Mouse (Mus musculus) midbrain, embryonic 10.5 days (tissue): ENCODE data around the gene Tspan9. TPM values are rescaled to one million over a fixed set of nuclear protein-coding genes. Genes with fewer than 3 reads are reported as not detected.

Experiments used
- DNase-seq: peaks from one replicate; pipeline ENCODE4 v3.0.0-alpha.2; 2017; ENCODE audit warnings: low spot score
- H3K27ac ChIP-seq: fragments of 300-500 bp; sonication (generic); replicated peaks from 2 replicates; pipeline ENCODE4 v1.5.1; 2016; ENCODE audit warnings: mild to moderate bottlenecking
- H3K27me3 ChIP-seq: fragments of 300-500 bp; sonication (generic); 2 replicates; pipeline ENCODE4 v1.6.1; 2016; ENCODE audit warnings: low read depth, mild to moderate bottlenecking; ENCODE audit not compliant: poor library complexity, severe bottlenecking
- H3K36me3 ChIP-seq: fragments of 300-500 bp; sonication (generic); 2 replicates; pipeline ENCODE4 v1.6.1; 2016; ENCODE audit warnings: mild to moderate bottlenecking, moderate library complexity
- H3K4me1 ChIP-seq: fragments of 300-500 bp; sonication (generic); 2 replicates; pipeline ENCODE4 v1.6.1; 2016
- H3K4me3 ChIP-seq: fragments of 300-500 bp; sonication (generic); 2 replicates; pipeline ENCODE4 v1.5.1; 2016; ENCODE audit warnings: mild to moderate bottlenecking, moderate library complexity
- H3K9me3 ChIP-seq: fragments of 300-500 bp; sonication (generic); replicated peaks from 2 replicates; pipeline ENCODE4 v1.6.1; 2016; ENCODE audit warnings: mild to moderate bottlenecking
- WGBS: fragments of 180-500 bp; shearing (Covaris S2); methylation state at CpG from one replicate; pipeline ENCODE4 v1.1.7; 2016; 5-methylcytosine and 5-hydroxymethylcytosine counted together
- polyA plus RNA-seq: library from polyadenylated mRNA; unstranded; fragments of >200 nt; fragmentation: Nextera tagmentation; extraction: Ambion mirVana; gene quantifications from 2 replicates; pipeline ENCODE4 v1.2.1, GENCODE M21; 2016

Gene Tspan9
- polyA plus RNA-seq, 1 experiment from 2014 or later: 52.6 TPM

- 74% methylated on average over 11 of the region's 11 CpGs for WGBS
- no peak for DNase-seq
- H3K27ac ChIP-seq: peak overlapping the region; percentile 1; the same call in 1 of the 2 replicates
- no peak overlapping the region for H3K4me3 ChIP-seq
- no peaks in the 10 kb centered on the region for H3K36me3 ChIP-seq
- peaks cover 45% of the 10 kb centered on the region for H3K4me1 ChIP-seq
- no peaks in the 10 kb centered on the region for H3K9me3 ChIP-seq
- H3K27me3 ChIP-seq: no peaks in the 10 kb centered on the region
Observed at GRCm38 (mm10) chr6:127989624-127990212, 153.7 kb downstream of the Tspan9 start.

- Histone ChIP-seq H3K4me1 (peaks cover 46% of the 10 kb centered on the region), H3K4me3 (no peak overlapping the region), H3K27ac (peak overlapping the region; percentile 1; the same call in 1 of the 2 replicates), H3K9me3 (no peaks in the 10 kb centered on the region), H3K36me3 (no peaks in the 10 kb centered on the region), H3K27me3 (no peaks in the 10 kb centered on the region)
- no peak for DNase-seq
- 85% methylated on average over 12 of the region's 12 CpGs for WGBS
Observed at GRCm38 (mm10) chr6:127988944-127989494, 154.4 kb downstream of the Tspan9 start.

DNA sequence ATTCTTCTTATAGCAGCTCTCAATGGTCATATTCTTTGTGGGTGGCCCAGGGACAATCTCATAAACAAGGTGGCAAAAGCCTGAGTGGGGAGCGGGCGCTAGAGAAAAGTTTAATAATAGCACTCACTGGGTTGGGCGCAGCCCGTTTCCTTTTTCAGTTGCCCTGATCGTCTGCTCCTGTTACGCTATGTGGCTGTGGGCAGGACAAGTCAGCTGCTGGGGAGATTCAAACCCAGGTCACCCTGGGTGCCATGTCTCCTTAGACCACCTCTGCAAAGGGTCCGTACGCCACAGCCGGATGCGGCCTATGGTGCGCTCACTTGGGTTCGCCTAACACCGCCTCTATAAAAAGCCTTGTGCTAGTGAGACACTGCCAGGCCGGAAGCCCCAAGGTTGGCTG lies 156.0 kb downstream of the Tspan9 start:
- H3K4me3 ChIP-seq: no peak overlapping the region
- H3K27me3 ChIP-seq: no peaks in the 10 kb centered on the region
- no peak overlapping the region for H3K27ac ChIP-seq
- no peaks in the 10 kb centered on the region for H3K9me3 ChIP-seq
- DNase-seq: no peak
- H3K4me1 ChIP-seq: peaks cover 56% of the 10 kb centered on the region
- WGBS: 95% methylated on average over 14 of the region's 14 CpGs
- no peaks in the 10 kb centered on the region for H3K36me3 ChIP-seq

DNA sequence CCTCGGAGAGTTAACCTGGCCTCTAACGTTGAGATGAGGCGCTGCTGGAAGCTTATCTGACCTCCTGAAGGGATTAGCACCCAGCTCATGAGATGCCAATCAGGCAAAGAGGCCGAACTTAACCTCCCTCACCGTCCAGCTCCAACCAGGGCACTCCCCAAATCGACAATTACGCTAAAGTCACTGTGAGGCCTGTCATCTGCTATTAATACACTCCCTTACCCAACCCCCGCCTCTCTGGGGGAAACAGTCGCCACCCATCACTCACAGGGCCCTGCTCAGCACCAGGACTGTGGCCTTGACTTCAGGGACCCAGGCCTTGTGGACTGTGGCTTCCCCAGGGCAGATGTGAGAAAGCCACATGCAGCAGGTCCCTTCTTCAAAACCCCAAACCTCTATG lies 157.0 kb downstream of the Tspan9 start:
- no peak for DNase-seq
- H3K4me3 ChIP-seq: no peak overlapping the region
- no peaks in the 10 kb centered on the region for H3K36me3 ChIP-seq
- H3K9me3 ChIP-seq: no peaks in the 10 kb centered on the region
- no peak overlapping the region; the same call in 1 of the 2 replicates for H3K27ac ChIP-seq
- H3K27me3 ChIP-seq: no peaks in the 10 kb centered on the region
- H3K4me1 ChIP-seq: peaks cover 65% of the 10 kb centered on the region
- 58% methylated on average over 9 of the region's 9 CpGs for WGBS

- Histone ChIP-seq H3K9me3 (no peaks in the 10 kb centered on the region), H3K27me3 (peaks cover 4% of the 10 kb centered on the region; the same call in 1 of the 2 replicates), H3K27ac (peak overlapping the region; percentile 69; the same call in 1 of the 2 replicates), H3K4me1 (peaks cover 72% of the 10 kb centered on the region), H3K4me3 (peak overlapping the region; percentile 7; the same call in 1 of the 2 replicates), H3K36me3 (no peaks in the 10 kb centered on the region)
- DNase-seq: no peak
- 73% methylated on average over 8 of the region's 8 CpGs for WGBS
Observed at GRCm38 (mm10) chr6:127981176-127981575, 162.2 kb downstream of the Tspan9 start.

DNA sequence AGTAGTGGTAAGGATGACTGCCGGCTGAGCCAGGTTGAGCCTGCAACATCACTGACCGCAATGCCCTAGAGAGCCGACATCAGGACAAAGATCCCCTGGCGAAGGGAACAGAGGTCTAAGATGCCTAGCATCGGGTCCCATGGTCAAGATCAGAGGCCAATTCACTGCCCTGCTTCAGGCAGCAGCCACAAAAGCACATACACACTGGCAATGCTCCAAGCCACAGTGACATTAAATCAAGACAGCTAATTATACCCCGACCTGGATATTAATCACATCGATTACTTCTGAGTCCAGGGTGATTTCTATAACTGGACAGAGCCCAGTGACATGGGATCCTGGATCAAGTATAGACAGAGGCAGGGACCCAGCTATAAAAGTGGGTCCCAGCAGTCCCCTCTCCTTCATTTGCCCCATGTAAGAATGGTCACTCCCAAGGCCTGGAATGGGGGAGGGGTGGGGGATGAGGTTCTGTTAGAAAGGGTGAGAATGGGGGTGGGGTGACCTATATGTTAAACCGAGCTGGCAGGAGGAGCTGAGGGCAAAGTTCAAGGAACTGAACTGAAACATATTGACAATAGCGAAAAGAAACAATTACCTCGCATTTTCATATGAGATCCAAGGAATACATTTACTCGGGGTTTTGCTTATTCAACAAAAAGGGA lies 162.9 kb downstream of the Tspan9 start:
- Histone ChIP-seq H3K4me3 (no peak overlapping the region; the same call in 1 of the 2 replicates), H3K36me3 (no peaks in the 10 kb centered on the region), H3K9me3 (no peaks in the 10 kb centered on the region), H3K27ac (peak overlapping the region; percentile 64), H3K27me3 (peaks cover 4% of the 10 kb centered on the region; the same call in 1 of the 2 replicates), H3K4me1 (peaks cover 67% of the 10 kb centered on the region)
- DNase-seq: peak; percentile 39
- whole genome bisulfite sequencing: 63% methylated on average over 11 of the region's 11 CpGs

DNA sequence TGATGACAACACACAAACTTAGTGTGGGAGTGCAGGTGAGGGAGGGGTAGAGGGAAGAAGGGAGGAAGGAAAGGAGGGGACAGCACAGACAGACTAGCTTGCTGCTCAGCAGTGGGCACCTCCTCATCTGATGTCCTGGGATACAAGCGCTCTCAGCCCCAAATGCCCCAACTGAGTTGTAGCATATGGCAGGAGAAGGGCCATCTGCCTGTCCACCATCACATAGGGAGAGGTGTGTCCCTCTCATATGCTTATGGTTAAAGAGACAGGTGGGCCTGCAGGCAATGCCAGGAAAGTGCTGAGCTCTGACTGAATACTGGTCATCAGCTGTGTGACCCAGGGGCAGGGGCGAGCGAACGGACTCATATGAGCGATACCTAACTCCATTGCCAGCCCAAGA lies 163.6 kb downstream of the Tspan9 start:
- peak overlapping the region; percentile 64 for H3K27ac ChIP-seq
- DNase-seq: no peak
- 93% methylated on average over 5 of the region's 5 CpGs for WGBS
- peaks cover 4% of the 10 kb centered on the region; the same call in 1 of the 2 replicates for H3K27me3 ChIP-seq
- H3K4me1 ChIP-seq: peaks cover 68% of the 10 kb centered on the region
- H3K9me3 ChIP-seq: no peaks in the 10 kb centered on the region
- H3K36me3 ChIP-seq: no peaks in the 10 kb centered on the region
- no peak overlapping the region for H3K4me3 ChIP-seq

DNA sequence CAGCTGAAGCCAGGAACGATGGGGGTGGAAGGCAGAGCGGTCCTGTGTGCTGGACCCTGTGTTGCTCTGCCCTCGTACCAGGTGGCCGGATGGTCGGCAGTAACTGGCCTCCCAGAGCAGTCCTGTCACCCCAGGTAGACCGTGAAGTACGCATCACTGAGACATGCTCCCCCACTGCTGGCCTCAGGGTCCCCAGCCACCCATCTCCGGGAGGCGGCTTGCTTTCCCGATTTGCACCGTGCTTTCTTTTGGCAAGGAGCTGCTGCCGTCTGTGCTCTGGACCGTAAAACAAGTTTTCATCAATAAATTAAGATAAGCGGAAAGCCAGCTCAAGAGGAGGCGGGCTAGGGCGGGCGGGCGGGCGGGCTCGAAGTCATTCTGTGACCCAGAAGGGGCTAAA lies 164.5 kb downstream of the Tspan9 start:
- H3K27ac ChIP-seq: no peak overlapping the region; the same call in 1 of the 2 replicates
- H3K9me3 ChIP-seq: no peaks in the 10 kb centered on the region
- H3K4me1 ChIP-seq: peaks cover 74% of the 10 kb centered on the region
- 70% methylated on average over 20 of the region's 20 CpGs for WGBS
- no peaks in the 10 kb centered on the region for H3K36me3 ChIP-seq
- H3K27me3 ChIP-seq: peaks cover 4% of the 10 kb centered on the region; the same call in 1 of the 2 replicates
- no peak for DNase-seq
- no peak overlapping the region for H3K4me3 ChIP-seq

- no peaks in the 10 kb centered on the region for H3K36me3 ChIP-seq
- peaks cover 4% of the 10 kb centered on the region; the same call in 1 of the 2 replicates for H3K27me3 ChIP-seq
- H3K4me3 ChIP-seq: no peak overlapping the region
- no peak overlapping the region for H3K27ac ChIP-seq
- DNase-seq: no peak
- H3K9me3 ChIP-seq: no peaks in the 10 kb centered on the region
- WGBS: 85% methylated on average over 6 of the region's 6 CpGs
- H3K4me1 ChIP-seq: peaks cover 61% of the 10 kb centered on the region
Observed at GRCm38 (mm10) chr6:127976695-127977094, 166.7 kb downstream of the Tspan9 start.

DNA sequence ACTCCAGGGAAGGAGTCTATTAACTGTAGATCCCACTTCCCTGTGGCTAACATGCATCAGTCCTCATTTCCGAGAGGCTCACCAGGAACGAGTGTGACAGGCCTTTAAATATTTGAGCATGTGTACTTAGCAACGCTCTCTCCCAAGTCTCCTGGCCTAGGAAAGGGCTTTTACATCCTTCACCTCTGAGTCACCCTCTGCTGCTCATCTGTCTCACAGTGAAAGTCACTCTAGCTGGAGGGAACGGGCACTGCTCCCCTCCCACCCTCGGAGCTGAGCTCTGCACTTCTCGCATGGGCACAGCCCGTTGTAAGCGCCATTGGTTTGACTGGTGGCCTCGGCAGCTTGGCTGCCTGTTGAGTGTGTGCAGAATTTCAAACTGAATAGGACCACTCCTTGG lies 169.4 kb downstream of the Tspan9 start:
- no peak for DNase-seq
- 65% methylated on average over 9 of the region's 9 CpGs for WGBS
- Histone ChIP-seq H3K36me3 (no peaks in the 10 kb centered on the region), H3K27ac (peak overlapping the region; percentile 65), H3K4me3 (no peak overlapping the region), H3K27me3 (no peaks in the 10 kb centered on the region), H3K4me1 (peaks cover 50% of the 10 kb centered on the region), H3K9me3 (no peaks in the 10 kb centered on the region)

DNA sequence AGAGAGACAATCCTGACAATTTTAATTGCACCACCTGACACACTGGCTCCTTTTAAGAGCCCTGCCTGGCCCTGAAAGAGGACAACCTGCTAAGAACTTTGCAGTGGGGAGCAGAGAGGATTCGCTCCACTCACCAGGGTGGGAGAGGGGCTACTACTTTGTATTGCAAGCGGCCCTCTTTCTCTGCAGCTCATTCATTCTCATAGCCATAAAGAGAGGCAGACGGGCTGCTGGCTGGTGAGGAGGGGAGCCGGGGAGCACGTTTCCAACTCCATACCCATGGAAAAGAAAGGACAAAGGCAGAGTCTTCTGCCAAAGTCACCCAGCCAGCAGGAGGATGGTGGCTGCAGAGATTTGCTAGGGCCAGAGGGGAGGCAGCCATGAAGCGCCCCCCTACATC lies 169.8 kb downstream of the Tspan9 start:
- no peaks in the 10 kb centered on the region for H3K36me3 ChIP-seq
- H3K27me3 ChIP-seq: no peaks in the 10 kb centered on the region
- 43% methylated on average over 6 of the region's 6 CpGs for WGBS
- peak overlapping the region; percentile 65 for H3K27ac ChIP-seq
- peaks cover 46% of the 10 kb centered on the region for H3K4me1 ChIP-seq
- no peak for DNase-seq
- H3K9me3 ChIP-seq: no peaks in the 10 kb centered on the region
- no peak overlapping the region for H3K4me3 ChIP-seq

- WGBS: 89% methylated on average over 5 of the region's 5 CpGs
Observed at GRCm38 (mm10) chr6:127971931-127972330, 171.5 kb downstream of the Tspan9 start.

DNA sequence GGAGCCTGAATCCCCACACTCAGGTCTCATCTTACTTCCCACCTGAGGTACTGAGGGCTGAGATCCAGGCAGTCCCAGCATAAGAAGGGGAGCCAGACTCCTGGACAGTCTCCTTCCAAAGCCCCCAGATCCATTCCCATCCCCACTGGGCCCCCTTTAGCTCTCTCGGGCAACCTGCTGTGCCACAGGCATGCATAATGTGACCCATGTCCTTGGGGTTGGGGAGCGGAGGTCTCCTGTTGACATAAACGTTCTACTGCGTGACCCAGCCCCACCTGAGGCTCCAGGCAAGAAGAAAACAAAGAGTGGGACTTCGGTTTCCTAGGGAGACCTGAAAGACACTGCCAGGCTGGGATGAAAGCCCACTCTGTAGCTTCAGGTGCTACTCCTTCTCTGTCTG lies 172.5 kb downstream of the Tspan9 start:
- H3K27ac ChIP-seq: no peak overlapping the region
- WGBS: 54% methylated on average over 5 of the region's 5 CpGs
- H3K4me1 ChIP-seq: peaks cover 50% of the 10 kb centered on the region

More at GRCm38 (mm10) chr6:127971931-127972330, 171.5 kb downstream of the Tspan9 start:
- Histone ChIP-seq H3K27me3 (no peaks in the 10 kb centered on the region), H3K27ac (no peak overlapping the region), H3K36me3 (no peaks in the 10 kb centered on the region), H3K9me3 (no peaks in the 10 kb centered on the region), H3K4me1 (peaks cover 45% of the 10 kb centered on the region), H3K4me3 (no peak overlapping the region)
- DNase-seq: no peak

More for the DNA sequence above, 172.5 kb downstream of the Tspan9 start:
- H3K27me3 ChIP-seq: no peaks in the 10 kb centered on the region
- H3K9me3 ChIP-seq: no peaks in the 10 kb centered on the region
- no peak for DNase-seq
- peaks cover 3% of the 10 kb centered on the region; the same call in 1 of the 2 replicates for H3K36me3 ChIP-seq
- H3K4me3 ChIP-seq: no peak overlapping the region
